Comparison of ENCODE assay signal across 8 mouse cellular contexts in the genomic region with DNA sequence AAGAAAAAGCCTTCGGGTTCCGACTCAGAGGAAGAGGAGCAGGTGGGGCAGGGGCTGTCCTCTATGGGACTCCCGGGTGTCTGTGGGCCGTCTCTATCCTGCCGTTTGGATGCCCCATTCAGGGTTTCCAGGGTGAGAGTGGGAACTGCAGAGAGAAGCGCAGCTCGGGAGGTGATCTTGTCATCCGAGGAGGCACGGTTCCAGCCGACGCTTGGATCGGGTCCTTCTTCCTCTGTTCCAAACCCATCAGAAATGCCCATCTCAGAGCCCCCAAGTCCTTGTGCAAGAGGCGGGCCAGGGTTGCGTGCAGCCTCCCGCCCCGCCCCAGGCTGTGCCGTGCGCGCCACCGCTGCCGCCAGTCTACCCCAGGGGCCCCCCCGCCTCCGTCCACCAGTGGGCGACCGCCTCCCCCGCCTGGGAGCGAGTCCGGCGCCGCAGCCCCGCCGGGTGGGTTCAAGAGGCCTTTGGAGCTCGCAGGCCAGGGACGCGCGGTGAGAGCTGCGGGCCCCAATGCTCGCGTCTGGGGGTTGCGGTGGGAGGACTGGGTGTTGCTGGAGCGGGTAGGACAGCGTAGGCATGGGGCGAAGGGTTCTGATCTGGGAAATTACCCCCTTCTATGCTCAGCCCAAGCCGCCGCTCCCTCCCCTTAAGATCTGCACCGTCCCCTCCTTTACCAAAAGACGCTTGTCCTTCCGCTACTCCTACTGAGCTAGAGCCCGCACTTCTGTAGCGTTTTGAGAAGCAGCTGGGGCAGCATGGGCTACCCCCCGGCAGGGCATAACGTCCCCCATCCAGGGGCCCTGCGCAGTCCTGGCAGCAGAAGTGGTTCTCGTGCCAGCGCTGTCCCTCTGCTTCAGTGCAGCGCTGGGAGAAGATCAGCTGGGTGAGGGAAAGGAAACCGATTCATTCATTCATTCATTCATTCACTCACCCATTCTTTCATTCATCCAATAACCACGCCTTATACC. TPM values are rescaled to one million over a fixed set of nuclear protein-coding genes. Genes with fewer than 3 reads are reported as not detected.
DNase-seq lines count a peak whose midpoint lies in the region; ATAC-seq lines count a peak whose summit lies in the region.

A gene (plus strand): TSS at position 423 of the 968 bp plus-strand sequence.

- peaks cover 21% of the 10 kb centered on the region for H3K4me1 ChIP-seq in hindbrain, embryonic 12.5 days

- peaks cover 24% of the 10 kb centered on the region for H3K36me3 ChIP-seq in hindbrain, embryonic 12.5 days

- H3K4me3 ChIP-seq in hindbrain, embryonic 12.5 days: peak within 1 kb of the TSS; percentile 73

- ATAC-seq in hindbrain, embryonic 12.5 days (ENCODE audit: low FRiP score): peak; percentile 69

- peak; percentile 40 for DNase-seq in T-cell, adult 2 months (ENCODE audit: low spot score)
- peak; percentile 87 to 89 for DNase-seq in cerebellum, postnatal 10 days
- DNase-seq in frontal cortex, postnatal 25 days (ENCODE audit: low spot score in 2 of 2): peak; percentile 61 to 68
- peak; percentile 77 to 78 for DNase-seq in layer of hippocampus, postnatal 36 days
- DNase-seq in lung, postnatal 36 days: peak; percentile 64
- DNase-seq in retina, embryonic 14.5 days (ENCODE audit: low spot score): peak; percentile 67
- peak; percentile 75 for DNase-seq in thymus, postnatal 4 days

- peaks cover 6% of the 10 kb centered on the region; the same call in 1 of the 2 replicates for H3K27me3 ChIP-seq in hindbrain, embryonic 12.5 days

- peak within 1 kb of the TSS; percentile 88 for H3K9ac ChIP-seq in hindbrain, embryonic 12.5 days

- peak within 1 kb of the TSS; percentile 87 for H3K27ac ChIP-seq in hindbrain, embryonic 12.5 days

- 2% methylated on average over 56 of the region's 58 CpGs for WGBS in hindbrain, embryonic 12.5 days

- H3K9me3 ChIP-seq in hindbrain, embryonic 12.5 days (replicated peaks): no peaks in the 10 kb centered on the region

- peak within 1 kb of the TSS; percentile 96 for H3K4me2 ChIP-seq in hindbrain, embryonic 12.5 days (replicated peaks)

RNA-seq across cellular contexts. Expression of the gene that starts here (rescaled TPM):
- 18.7 and 18.9 TPM in 2 replicates for polyA plus RNA-seq in hindbrain, embryonic 12.5 days (2016; fragmentation: Nextera tagmentation; extraction: Ambion mirVana)
- total RNA-seq in layer of hippocampus, postnatal 36 days (2021): 10 to 100 TPM; 24.2 to 25.9 TPM

Comparison
In these comparisons a context has a peak if more than half of its experiments do, and no peak if none do; other contexts are left out.
1. Peak in every context shown above with its lines: DNase-seq, ATAC-seq, H3K4me3 ChIP-seq and H3K27ac ChIP-seq.